Mouse (Mus musculus) liver, adult 2 months (tissue): ENCODE results near the gene Uri1.

ENCODE experiments used
- CTCF ChIP-seq: fragments of 200-500 bp; IDR thresholded peaks from 2 replicates; pipeline ENCODE4 v1.5.1; 2011; ENCODE audit warnings: low read depth, low read length, control low read depth
- POLR2A ChIP-seq: fragments of 200-500 bp; IDR thresholded peaks from 2 replicates; pipeline ENCODE4 v1.6.1; 2011; ENCODE audit warnings: low read length, control low read depth; ENCODE audit not compliant: insufficient read depth; ENCODE audit errors: extremely low read depth

DNA sequence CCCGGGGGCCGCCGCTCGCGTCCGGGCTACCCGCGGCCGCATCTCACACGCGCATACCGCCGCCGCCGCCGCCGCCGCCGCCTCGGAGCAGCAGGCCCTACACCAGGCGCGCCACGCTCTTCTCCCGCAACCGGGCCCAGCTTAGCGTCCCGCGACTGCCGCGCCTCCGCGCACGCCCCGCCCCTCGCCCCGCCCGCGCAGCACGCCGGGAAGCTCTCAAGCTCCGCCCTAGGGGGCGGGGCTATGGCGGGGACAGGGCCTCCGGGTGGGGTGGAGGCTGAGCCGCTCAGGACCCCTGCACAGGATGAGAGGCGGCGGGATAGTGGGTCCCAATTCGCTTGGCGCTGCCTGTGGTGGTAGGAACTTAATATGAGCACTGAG is 4.0 kb downstream of the Uri1 start:
- TF ChIP-seq CTCF (no peak), POLR2A (peak; percentile 71)
